Mouse (Mus musculus) NIH3T3 (cell line): Measurements from ENCODE around the gene Zfp39.
A peak's percentile ranks its signal among the peaks of the same experiment; 100 is the strongest.

Experiments
- DNase-seq: peaks from one replicate; pipeline ENCODE4 v3.0.0-alpha.2; 2012; ENCODE audit warnings: low read depth

Zfp39 gene

GRCm38 (mm10) chr11:58903511-58904409, at the start of gene Zfp39:
TSS of gene Zfp39 (minus strand) at chr11:58904225.
- peak; percentile 96 for DNase-seq

GRCm38 (mm10) chr11:58953351-58954169, 49.5 kb upstream of the Zfp39 start:
- DNase-seq = no peak

- DNase-seq = no peak
Measured at GRCm38 (mm10) chr11:58951210-58951609, 47.2 kb upstream of the Zfp39 start.

GRCm38 (mm10) chr11:58949480-58950431, 45.7 kb upstream of the Zfp39 start:
- no peak for DNase-seq

GRCm38 (mm10) chr11:58948542-58949479, 44.8 kb upstream of the Zfp39 start, which contains the start of gene Hist3h2ba:
TSS of gene Hist3h2ba (plus strand) at chr11:58948920.
- DNase-seq = no peak

- DNase-seq = no peak
Measured at GRCm38 (mm10) chr11:58947798-58948528, 43.9 kb upstream of the Zfp39 start.

GRCm38 (mm10) chr11:58947306-58947705, 43.3 kb upstream of the Zfp39 start:
- DNase-seq = no peak

- no peak for DNase-seq
Measured at GRCm38 (mm10) chr11:58944136-58944535, 40.1 kb upstream of the Zfp39 start.

GRCm38 (mm10) chr11:58939088-58939439, 35.0 kb upstream of the Zfp39 start:
- no peak for DNase-seq

GRCm38 (mm10) chr11:58938322-58939087, 34.5 kb upstream of the Zfp39 start, which contains the start of gene Rnf187:
TSS of gene Rnf187 (minus strand) at chr11:58938916.
- peak; percentile 97 for DNase-seq

- DNase-seq = peak; percentile 48
Measured at GRCm38 (mm10) chr11:58937909-58938308, 33.9 kb upstream of the Zfp39 start.

- peak; percentile 26 for DNase-seq
Measured at GRCm38 (mm10) chr11:58931576-58931975, 27.6 kb upstream of the Zfp39 start.

- no peak for DNase-seq
Measured at GRCm38 (mm10) chr11:58930254-58930653, 26.2 kb upstream of the Zfp39 start.

- no peak for DNase-seq
Measured at GRCm38 (mm10) chr11:58929641-58930040, 25.6 kb upstream of the Zfp39 start.

- DNase-seq = no peak
Measured at GRCm38 (mm10) chr11:58929055-58929454, 25.0 kb upstream of the Zfp39 start.

- DNase-seq = peak; percentile 77
Measured at GRCm38 (mm10) chr11:58927790-58928651, 24.0 kb upstream of the Zfp39 start.

- DNase-seq = no peak
Measured at GRCm38 (mm10) chr11:58927053-58927452, 23.0 kb upstream of the Zfp39 start.

GRCm38 (mm10) chr11:58926651-58927050, 22.6 kb upstream of the Zfp39 start:
- DNase-seq = no peak
